8 mouse cellular contexts compared by ENCODE assay signal in genomic region chr17:12031203-12031942, GRCm38 (mm10).
A peak's percentile ranks its signal among the peaks of the same experiment; 100 is the strongest.
DNase-seq lines count a peak whose midpoint lies in the region; ATAC-seq and TF ChIP-seq lines count a peak whose summit lies in the region.

No protein-coding gene starts in this region.

- intact Hi-C loops in heart, adult 2 months (cut with DNase I), result no loop called here

- WGBS in heart, adult 2 months, result under 1% methylated on average over 10 of the region's 10 CpGs
- 1% methylated on average over 10 of the region's 10 CpGs for WGBS in limb, embryonic 11.5 days
- whole genome bisulfite sequencing in midbrain, embryonic 12.5 days, result 1% methylated on average over 10 of the region's 10 CpGs
- WGBS in stomach, embryonic 14.5 days, result 2% methylated on average over 10 of the region's 10 CpGs

- peak; percentile 77 for TF ChIP-seq CTCF in heart, adult 2 months (IDR thresholded peaks at IDR 0.05)

- H3K4me3 ChIP-seq in heart, adult 2 months, result no peak overlapping the region
- H3K4me3 ChIP-seq in limb, embryonic 11.5 days (ENCODE audit: low read depth, low read length), result no peak overlapping the region
- H3K4me3 ChIP-seq in midbrain, embryonic 12.5 days, result no peak overlapping the region
- no peak overlapping the region for H3K4me3 ChIP-seq in stomach, embryonic 14.5 days (ENCODE audit: low read depth, low read length)

- no peak overlapping the region for H3K9ac ChIP-seq in heart, adult 2 months (ENCODE audit: low read depth, low read length)
- no peak overlapping the region for H3K9ac ChIP-seq in limb, embryonic 11.5 days (ENCODE audit: low read length)
- H3K9ac ChIP-seq in midbrain, embryonic 12.5 days (replicated peaks), result no peak overlapping the region
- no peak overlapping the region for H3K9ac ChIP-seq in stomach, embryonic 14.5 days (replicated peaks; ENCODE audit: low read depth, low read length)

- ATAC-seq in limb, embryonic 11.5 days (ENCODE audit: insufficient number of reproducible peaks, low FRiP score, low TSS enrichment, low read depth), result no peak
- ATAC-seq in midbrain, embryonic 12.5 days (ENCODE audit: low FRiP score, low read depth), result peak; percentile 62; the same call in 1 of the 2 replicates
- ATAC-seq in stomach, embryonic 14.5 days (ENCODE audit: insufficient number of reproducible peaks, insufficient read depth, low FRiP score, low read depth), result peak; percentile 51

- H3K36me3 ChIP-seq in heart, adult 2 months (ENCODE audit: control insufficient read depth, insufficient read depth, low read length), result no peaks in the 10 kb centered on the region
- H3K36me3 ChIP-seq in limb, embryonic 11.5 days (ENCODE audit: control insufficient read depth, insufficient read depth, low read length), result no peaks in the 10 kb centered on the region
- H3K36me3 ChIP-seq in midbrain, embryonic 12.5 days, result no peaks in the 10 kb centered on the region
- H3K36me3 ChIP-seq in stomach, embryonic 14.5 days (ENCODE audit: control insufficient read depth, insufficient read depth, low read length), result no peaks in the 10 kb centered on the region

- H3K27ac ChIP-seq in heart, adult 2 months, result no peak overlapping the region
- no peak overlapping the region for H3K27ac ChIP-seq in limb, embryonic 11.5 days (replicated peaks; ENCODE audit: low read depth, low read length)
- H3K27ac ChIP-seq in midbrain, embryonic 12.5 days (replicated peaks), result no peak overlapping the region
- H3K27ac ChIP-seq in stomach, embryonic 14.5 days (ENCODE audit: low read length), result no peak overlapping the region

- peaks cover 1% of the 10 kb centered on the region; the same call in 1 of the 2 replicates for H3K4me1 ChIP-seq in heart, adult 2 months (ENCODE audit: control insufficient read depth, insufficient read depth, low read length)
- peaks cover 16% of the 10 kb centered on the region for H3K4me1 ChIP-seq in limb, embryonic 11.5 days (ENCODE audit: control insufficient read depth, insufficient read depth, low read length)
- peaks cover 28% of the 10 kb centered on the region for H3K4me1 ChIP-seq in midbrain, embryonic 12.5 days
- peaks cover 10% of the 10 kb centered on the region; the same call in 1 of the 2 replicates for H3K4me1 ChIP-seq in stomach, embryonic 14.5 days (ENCODE audit: control insufficient read depth, insufficient read depth, low read length)

- peak; percentile 70 for DNase-seq in urinary bladder, postnatal 14 days (ENCODE audit: low spot score)
- DNase-seq in urinary bladder, adult 18-20 months (ENCODE audit: low spot score in 2 of 2), result no peak
- peak; percentile 84 for DNase-seq in embryo, embryonic 10 days (ENCODE audit: low spot score)
- DNase-seq in heart, adult 2 months, result peak; percentile 33 to 65
- DNase-seq in kidney, adult 8-10 months, result peak; percentile 19 to 59
- DNase-seq in limb, embryonic 11.5 days (ENCODE audit: low spot score), result peak; percentile 84

- H3K79me2 ChIP-seq in heart, adult 2 months (replicated peaks; ENCODE audit: control insufficient read depth, insufficient read depth, low read length), result no peaks in the 10 kb centered on the region

- TF ChIP-seq POLR2A in heart, adult 2 months (IDR thresholded peaks at IDR 0.05; ENCODE audit: insufficient read depth, low read depth, low read length), result no peak

- no peak overlapping the region for H3K4me2 ChIP-seq in limb, embryonic 11.5 days (ENCODE audit: low read depth, severe bottlenecking)
- H3K4me2 ChIP-seq in midbrain, embryonic 12.5 days (replicated peaks), result peak overlapping the region; percentile 37
- no peak overlapping the region for H3K4me2 ChIP-seq in stomach, embryonic 14.5 days (replicated peaks; ENCODE audit: low read depth, low read length)

- no peaks in the 10 kb centered on the region for H3K27me3 ChIP-seq in heart, adult 2 months (ENCODE audit: control insufficient read depth, insufficient read depth, low read length)
- H3K27me3 ChIP-seq in limb, embryonic 11.5 days (ENCODE audit: control insufficient read depth, insufficient read depth, low read length), result no peaks in the 10 kb centered on the region
- H3K27me3 ChIP-seq in midbrain, embryonic 12.5 days, result peaks cover 31% of the 10 kb centered on the region
- no peaks in the 10 kb centered on the region for H3K27me3 ChIP-seq in stomach, embryonic 14.5 days (ENCODE audit: control insufficient read depth, insufficient read depth, low read length)

- no peaks in the 10 kb centered on the region for H3K9me3 ChIP-seq in limb, embryonic 11.5 days (ENCODE audit: control insufficient read depth, low read length)
- no peaks in the 10 kb centered on the region for H3K9me3 ChIP-seq in midbrain, embryonic 12.5 days
- H3K9me3 ChIP-seq in stomach, embryonic 14.5 days (ENCODE audit: control insufficient read depth, low read depth, low read length), result no peaks in the 10 kb centered on the region

- TF ChIP-seq EP300 in heart, adult 2 months (IDR thresholded peaks at IDR 0.05; ENCODE audit: insufficient read depth, low read depth, low read length), result no peak

Comparison
In these comparisons a context has a peak if more than half of its experiments do, and no peak if none do; other contexts are left out.
1. DNase-seq: peak in urinary bladder, postnatal 14 days (single experiment), embryo, embryonic 10 days (single experiment), heart, adult 2 months (2 of 2), kidney, adult 8-10 months (2 of 2) and limb, embryonic 11.5 days (single experiment); none in urinary bladder, adult 18-20 months (0 of 2).